Mouse (Mus musculus): Measurements from ENCODE around the gene Inpp5a.

DNA sequence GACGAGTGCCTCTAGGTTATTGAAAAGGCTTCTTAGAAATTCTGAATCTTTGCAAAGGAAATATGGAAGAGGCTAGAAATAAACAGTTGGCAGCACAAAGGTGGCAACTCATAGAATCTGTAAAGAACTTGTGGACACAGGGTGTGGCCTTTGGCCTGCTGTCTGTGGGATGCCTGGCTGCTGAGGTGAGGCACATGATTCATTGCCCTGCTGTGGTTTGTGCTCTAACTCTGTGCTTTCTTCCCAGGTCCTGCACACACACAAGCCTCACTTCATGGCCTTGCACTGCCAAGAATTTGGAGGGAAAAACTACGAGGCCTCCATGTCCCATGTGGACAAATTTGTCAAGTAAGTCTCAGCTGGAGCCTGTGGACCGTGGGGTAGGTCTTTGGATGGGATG lies 88.8 kb downstream of the Inpp5a start:
- no peak for TF ChIP-seq CTCF (IDR thresholded peaks at IDR 0.05; ENCODE audit: control insufficient read depth, insufficient read depth, insufficient replicate concordance, low read depth, low read length)
- no peak for TF ChIP-seq POLR2A (IDR thresholded peaks at IDR 0.05; ENCODE audit: control insufficient read depth, low read depth, low read length)
